In the genomic region with DNA sequence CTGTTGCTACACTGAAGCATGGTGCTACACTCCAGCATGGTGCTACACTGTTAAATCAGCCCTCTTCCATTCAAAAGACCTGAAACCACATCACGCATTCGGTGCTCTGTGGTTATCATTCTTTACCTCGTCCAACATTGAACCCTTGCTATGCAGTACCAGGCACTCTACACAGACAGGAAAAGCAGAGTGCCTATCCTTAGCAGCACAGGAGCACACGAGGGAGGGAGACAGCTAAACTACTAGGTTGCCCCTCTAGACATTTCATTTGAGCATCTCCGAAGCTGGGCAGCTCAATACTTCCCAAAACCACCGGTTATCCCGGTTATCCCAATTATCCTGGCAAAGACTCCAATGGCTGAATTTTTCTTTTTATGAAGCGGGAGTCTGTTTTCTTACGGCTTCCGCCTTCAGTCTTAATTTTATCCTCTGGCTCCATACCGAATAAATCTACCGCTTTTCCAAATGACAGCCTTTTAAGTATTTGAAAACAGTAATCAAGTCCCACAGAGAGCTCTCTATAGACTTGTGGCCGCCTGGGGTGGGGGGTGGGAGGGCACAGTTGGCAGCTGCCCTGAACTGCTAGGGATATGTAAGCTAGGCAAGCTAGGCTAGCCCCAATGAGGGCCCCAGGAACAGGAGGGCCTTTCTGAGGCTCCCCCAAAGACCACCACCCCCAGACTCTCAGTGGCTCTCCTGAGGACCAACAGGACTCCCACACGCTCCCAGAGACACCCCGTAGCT, we compare ENCODE assay signal across 9 mouse cellular contexts.
A peak's percentile ranks its signal among the peaks of the same experiment; 100 is the strongest.
DNase-seq lines count a peak whose midpoint lies in the region; ATAC-seq and TF ChIP-seq lines count a peak whose summit lies in the region.
"Had no signal": no experiment of that assay in that cellular context is flagged by ENCODE, and none has a peak within 500 bp of the region (broad histone marks: within the 10 kb centered on the region; RNA-seq: fewer than 3 reads in every experiment).

No protein-coding gene starts in this region.

- no peak overlapping the region for H3K9ac ChIP-seq in lung, postnatal 0 days (replicated peaks; ENCODE audit: low read depth)
- peak overlapping the region; percentile 45 for H3K9ac ChIP-seq in forebrain, embryonic 13.5 days
- H3K9ac ChIP-seq in limb, embryonic 12.5 days (replicated peaks), result peak overlapping the region; percentile 40; the same call in 1 of the 2 replicates
- H3K9ac ChIP-seq: lung, embryonic 14.5 days had no signal

- no peak overlapping the region for H3K27ac ChIP-seq in lung, postnatal 0 days (ENCODE audit: low read length)
- H3K27ac ChIP-seq in forebrain, embryonic 13.5 days, result peak overlapping the region; percentile 73
- H3K27ac ChIP-seq in limb, embryonic 12.5 days, result peak overlapping the region; percentile 97
- H3K27ac ChIP-seq in olfactory bulb, adult 2 months (ENCODE audit: insufficient read depth, low read depth, low read length), result peak overlapping the region; percentile 71

- DNase-seq in lung, postnatal 0 days (ENCODE audit: low spot score), result no peak
- DNase-seq in lung, postnatal 10 days, result no peak
- DNase-seq in adrenal gland, postnatal 14 days, result no peak
- no peak for DNase-seq in urinary bladder, adult 2 months (ENCODE audit: low spot score)
- DNase-seq: cerebellum, adult 9-11 months had no signal

- TF ChIP-seq EP300 in lung, postnatal 0 days (IDR thresholded peaks at IDR 0.05), result no peak

- 0 out of 2 replicates have a peak, but pooled peaks have one; percentile 33 for ATAC-seq in lung, postnatal 0 days
- peak; percentile 70 for ATAC-seq in forebrain, embryonic 13.5 days
- no peak; the same call in 1 of the 2 replicates for ATAC-seq in limb, embryonic 12.5 days (ENCODE audit: insufficient number of reproducible peaks, insufficient read depth, low FRiP score, low TSS enrichment, low read depth)

- no peak overlapping the region for H3K4me3 ChIP-seq in lung, postnatal 0 days (ENCODE audit: low read depth, low read length)
- no peak overlapping the region for H3K4me3 ChIP-seq in forebrain, embryonic 13.5 days
- H3K4me3 ChIP-seq in limb, embryonic 12.5 days (replicated peaks), result 0 out of 2 replicates have a peak overlapping the region, but pooled peaks have one; percentile 7
- no peak overlapping the region for H3K4me3 ChIP-seq in olfactory bulb, adult 2 months (ENCODE audit: insufficient read depth, low read depth, low read length)

- H3K27me3 ChIP-seq in lung, postnatal 0 days (replicated peaks; ENCODE audit: insufficient read depth, low read length), result no peaks in the 10 kb centered on the region
- H3K27me3 ChIP-seq in forebrain, embryonic 13.5 days, result no peaks in the 10 kb centered on the region
- no peaks in the 10 kb centered on the region for H3K27me3 ChIP-seq in limb, embryonic 12.5 days

- H3K4me2 ChIP-seq in lung, postnatal 0 days (replicated peaks; ENCODE audit: low read depth, low read length), result peak overlapping the region; percentile 34
- H3K4me2 ChIP-seq in forebrain, embryonic 13.5 days, result peak overlapping the region; percentile 50
- peak overlapping the region; percentile 45 for H3K4me2 ChIP-seq in limb, embryonic 12.5 days

- 54% methylated on average over 15 of the region's 15 CpGs for WGBS in lung, postnatal 0 days
- WGBS in forebrain, embryonic 13.5 days, result 16% methylated on average over 15 of the region's 15 CpGs
- 29% methylated on average over 15 of the region's 15 CpGs for WGBS in limb, embryonic 12.5 days
- WGBS in olfactory bulb, adult 2 months, result 23% methylated on average over 15 of the region's 15 CpGs

- H3K9me3 ChIP-seq in lung, postnatal 0 days (ENCODE audit: low read length), result no peaks in the 10 kb centered on the region
- no peaks in the 10 kb centered on the region for H3K9me3 ChIP-seq in forebrain, embryonic 13.5 days (replicated peaks)
- no peaks in the 10 kb centered on the region for H3K9me3 ChIP-seq in limb, embryonic 12.5 days

- H3K36me3 ChIP-seq in lung, postnatal 0 days (ENCODE audit: insufficient read depth, low read length), result no peaks in the 10 kb centered on the region
- H3K36me3 ChIP-seq in forebrain, embryonic 13.5 days (ENCODE audit: poor library complexity, severe bottlenecking), result no peaks in the 10 kb centered on the region
- no peaks in the 10 kb centered on the region for H3K36me3 ChIP-seq in limb, embryonic 12.5 days

- TF ChIP-seq POLR2A in olfactory bulb, adult 2 months (IDR thresholded peaks at IDR 0.05; ENCODE audit: insufficient read depth, low read depth, low read length), result no peak

- no peaks in the 10 kb centered on the region for H3K4me1 ChIP-seq in lung, postnatal 0 days (ENCODE audit: insufficient read depth, low read depth, low read length)
- peaks cover 19% of the 10 kb centered on the region for H3K4me1 ChIP-seq in forebrain, embryonic 13.5 days
- peaks cover 23% of the 10 kb centered on the region for H3K4me1 ChIP-seq in limb, embryonic 12.5 days (replicated peaks)
- peaks cover 18% of the 10 kb centered on the region for H3K4me1 ChIP-seq in olfactory bulb, adult 2 months (ENCODE audit: control insufficient read depth, insufficient read depth, low read length)

- TF ChIP-seq CTCF in lung, postnatal 0 days (IDR thresholded peaks at IDR 0.05), result no peak
- no peak for TF ChIP-seq CTCF in olfactory bulb, adult 2 months (IDR thresholded peaks at IDR 0.05; ENCODE audit: insufficient read depth, low read depth, low read length)
